Mouse (Mus musculus) Patski (cell line): ENCODE measurements at regions not wholly inside any gene's neighbourhood (a gene's known extent, or its start where the extent isn't known, plus 50 kb on each side); places are given as distances from the start of the nearest gene placed in this dataset.

Experiments
- ATAC-seq: fragments of 100-300 bp; one replicate; pipeline ENCODE4 v1.8.0; 2021
- CTCF ChIA-PET: fragments of 350-600 bp; sonication (Branson Sonifier 250); formaldehyde crosslinking; loops from one replicate; lab custom pipeline; 2022; ENCODE audit warnings: inconsistent platforms; lab: Charles Lee
- POLR2A ChIA-PET: fragments of 350-600 bp; sonication (Branson Sonifier 250); formaldehyde crosslinking; loops from one replicate; lab custom pipeline; 2022; ENCODE audit warnings: antibody characterized with exemption, inconsistent platforms; lab: Charles Lee
- DNase-seq: peaks from one replicate; pipeline ENCODE4 v3.0.0-alpha.2; 2011; ENCODE audit warnings: low read depth, low spot score
- H3K27me3 ChIP-seq: fragments of 371-371 bp; one replicate; pipeline ENCODE4 v1.5.1; 2021
- CTCF ChIP-seq: fragments of 100-300 bp; IDR thresholded peaks from one replicate; pipeline ENCODE4 v1.5.1; 2021
- in situ Hi-C: fragments of 300-500 bp; cut with MboI; formaldehyde crosslinking; loops from 3 replicates; pipeline ENCODE4 v1.11.1; 2018; ENCODE audit warnings: low pct_unique_long_range_greater_than_20kb, mixed read lengths

DNA sequence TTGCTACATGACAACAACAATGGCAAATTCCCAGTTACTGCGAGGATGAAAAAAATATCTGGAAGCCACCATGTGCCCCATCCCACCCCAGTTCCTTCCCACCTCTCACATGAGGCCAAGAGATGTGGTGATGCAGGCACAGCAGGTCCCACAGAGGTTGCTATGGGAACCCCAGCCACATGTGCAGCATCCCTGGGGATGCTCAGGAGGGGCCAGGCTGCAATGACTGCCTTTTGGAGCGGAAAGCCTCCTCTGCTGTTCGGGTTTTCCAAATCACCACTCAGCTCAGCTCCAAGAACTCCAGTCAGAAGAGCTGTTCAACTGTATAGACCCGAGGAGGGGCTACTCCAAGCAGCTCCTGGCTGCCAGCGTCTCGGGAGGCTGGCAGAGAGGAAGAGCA is 68.0 kb upstream of the Glce start:
- peaks cover 2% of the 10 kb centered on the region for H3K27me3 ChIP-seq
- no peak for TF ChIP-seq CTCF
- ChIA-PET CTCF (no interaction called here), POLR2A (no interaction called here)
- DNase-seq (no peak), ATAC-seq (no peak)
- in situ Hi-C loops: no loop called here

- DNase-seq: no peak
- H3K27me3 ChIP-seq: peaks cover 2% of the 10 kb centered on the region
- TF ChIP-seq CTCF: no peak
- CTCF ChIA-PET: no interaction called here
- ATAC-seq: no peak
- in situ Hi-C loops: no loop called here
- POLR2A ChIA-PET: interaction anchor here (0.7 kb wide), 1 partner anchor 33 kb away, joined by 4 read pairs; no protein-coding TSS in a partner anchor
Observed at GRCm38 (mm10) chr9:62188835-62189234, 66.4 kb upstream of the Glce start.

GRCm38 (mm10) chr9:62188379-62188778 is 65.9 kb upstream of the Glce start:
- no peak for ATAC-seq
- CTCF ChIA-PET: no interaction called here
- no peak for DNase-seq

DNA sequence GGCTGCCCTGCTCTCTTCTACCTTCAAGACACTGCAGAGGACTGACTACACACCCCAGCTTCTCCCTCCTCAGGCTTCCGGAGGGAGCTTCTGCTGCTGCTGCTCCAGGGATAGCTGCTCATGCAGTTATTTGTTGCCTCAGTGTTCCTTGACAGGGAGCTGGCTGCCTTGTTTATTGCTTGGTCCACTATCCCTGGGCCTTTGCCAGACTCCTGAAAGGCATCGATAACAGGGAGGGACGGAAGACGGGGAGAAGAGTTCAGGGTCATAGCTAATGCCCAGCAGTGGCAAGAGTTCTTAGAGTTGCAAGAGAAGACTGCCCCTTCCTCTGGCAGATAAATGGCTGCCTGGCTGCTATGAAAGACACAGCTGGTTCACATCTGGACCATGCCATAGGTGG is 64.4 kb upstream of the Glce start:
- H3K27me3 ChIP-seq: peaks cover 2% of the 10 kb centered on the region
- no peak for ATAC-seq
- ChIA-PET POLR2A (no interaction called here), CTCF (no interaction called here)
- in situ Hi-C loops: no loop called here
- no peak for TF ChIP-seq CTCF
- DNase-seq: no peak

More at GRCm38 (mm10) chr9:62188379-62188778, 65.9 kb upstream of the Glce start:
- H3K27me3 ChIP-seq: peaks cover 2% of the 10 kb centered on the region
- in situ Hi-C loops: no loop called here
- no peak for TF ChIP-seq CTCF
- POLR2A ChIA-PET: interaction anchor here (0.7 kb wide), 1 partner anchor 34 kb away, joined by 4 read pairs; no protein-coding TSS in a partner anchor

- ChIA-PET POLR2A (interaction anchor here (0.6 kb wide), 1 partner anchor 68 kb away, joined by 7 read pairs; no protein-coding TSS in a partner anchor), CTCF (interaction anchor here (1.2 kb wide), 1 partner anchor 13 kb away, joined by 4 read pairs; no protein-coding TSS in a partner anchor)
- peaks cover 2% of the 10 kb centered on the region for H3K27me3 ChIP-seq
- DNase-seq (no peak), ATAC-seq (no peak)
- in situ Hi-C loops: no loop called here
- no peak for TF ChIP-seq CTCF
Observed at GRCm38 (mm10) chr9:62185516-62186280, 63.2 kb upstream of the Glce start.

GRCm38 (mm10) chr9:62181182-62181830 is 58.9 kb upstream of the Glce start:
- in situ Hi-C loops: no loop called here
- ATAC-seq (no peak), DNase-seq (no peak)
- TF ChIP-seq CTCF: no peak
- peaks cover 1% of the 10 kb centered on the region for H3K27me3 ChIP-seq
- CTCF ChIA-PET: no interaction called here
- POLR2A ChIA-PET: interaction anchor here (0.7 kb wide), 1 partner anchor 545 kb away, joined by 3 read pairs; no protein-coding TSS in a partner anchor

DNA sequence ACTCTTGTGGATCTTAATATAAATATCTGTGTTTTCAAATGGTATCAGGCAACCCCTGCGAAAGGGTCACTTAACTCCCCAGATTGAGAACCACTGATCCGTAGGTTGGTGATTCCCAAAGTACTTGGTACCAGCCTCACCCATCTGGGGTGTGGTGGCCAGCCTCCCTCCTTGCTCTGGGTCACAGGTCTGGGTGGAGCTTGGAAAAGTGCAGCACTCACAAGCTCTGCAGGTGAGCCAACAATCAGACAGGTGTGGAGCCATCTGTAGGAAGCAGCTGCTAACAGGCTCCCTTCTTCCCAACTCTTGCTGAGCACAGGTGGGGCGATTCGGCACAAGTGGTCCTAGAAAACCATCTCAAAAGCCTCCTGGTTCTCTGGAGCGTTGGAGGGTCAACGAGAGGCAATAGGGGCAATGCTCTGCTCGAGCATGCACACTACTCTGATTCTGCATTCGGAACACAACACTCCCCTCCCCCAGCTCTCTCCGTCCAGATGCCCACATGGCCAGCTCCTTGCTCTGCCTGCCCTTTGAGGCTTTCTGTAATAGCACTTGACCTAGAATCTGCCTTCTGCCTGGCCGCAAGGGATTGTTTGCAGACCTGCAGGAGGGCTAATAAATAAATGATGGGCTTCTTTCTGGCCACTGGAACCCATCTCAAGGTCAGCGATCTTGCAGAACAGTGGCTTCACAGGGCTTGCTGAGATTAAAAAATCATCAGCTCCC is 58.2 kb upstream of the Glce start:
- ChIA-PET CTCF (no interaction called here), POLR2A (interaction anchor here (0.5 kb wide), 1 partner anchor 129 kb away, joined by 5 read pairs; no protein-coding TSS in a partner anchor)
- TF ChIP-seq CTCF: no peak
- in situ Hi-C loops: no loop called here
- no peaks in the 10 kb centered on the region for H3K27me3 ChIP-seq
- ATAC-seq (no peak), DNase-seq (no peak)

GRCm38 (mm10) chr9:62174651-62175050 is 52.2 kb upstream of the Glce start:
- peak; percentile 60 for DNase-seq
- ChIA-PET CTCF (no interaction called here), POLR2A (no interaction called here)
- peak; percentile 28 for ATAC-seq
- TF ChIP-seq CTCF: no peak
- in situ Hi-C loops: no loop called here
- no peaks in the 10 kb centered on the region for H3K27me3 ChIP-seq
